Mouse (Mus musculus): Measurements from ENCODE around the gene Tube1.
A peak's percentile ranks its signal among the peaks of the same experiment; 100 is the strongest.

Tube1 gene

DNA sequence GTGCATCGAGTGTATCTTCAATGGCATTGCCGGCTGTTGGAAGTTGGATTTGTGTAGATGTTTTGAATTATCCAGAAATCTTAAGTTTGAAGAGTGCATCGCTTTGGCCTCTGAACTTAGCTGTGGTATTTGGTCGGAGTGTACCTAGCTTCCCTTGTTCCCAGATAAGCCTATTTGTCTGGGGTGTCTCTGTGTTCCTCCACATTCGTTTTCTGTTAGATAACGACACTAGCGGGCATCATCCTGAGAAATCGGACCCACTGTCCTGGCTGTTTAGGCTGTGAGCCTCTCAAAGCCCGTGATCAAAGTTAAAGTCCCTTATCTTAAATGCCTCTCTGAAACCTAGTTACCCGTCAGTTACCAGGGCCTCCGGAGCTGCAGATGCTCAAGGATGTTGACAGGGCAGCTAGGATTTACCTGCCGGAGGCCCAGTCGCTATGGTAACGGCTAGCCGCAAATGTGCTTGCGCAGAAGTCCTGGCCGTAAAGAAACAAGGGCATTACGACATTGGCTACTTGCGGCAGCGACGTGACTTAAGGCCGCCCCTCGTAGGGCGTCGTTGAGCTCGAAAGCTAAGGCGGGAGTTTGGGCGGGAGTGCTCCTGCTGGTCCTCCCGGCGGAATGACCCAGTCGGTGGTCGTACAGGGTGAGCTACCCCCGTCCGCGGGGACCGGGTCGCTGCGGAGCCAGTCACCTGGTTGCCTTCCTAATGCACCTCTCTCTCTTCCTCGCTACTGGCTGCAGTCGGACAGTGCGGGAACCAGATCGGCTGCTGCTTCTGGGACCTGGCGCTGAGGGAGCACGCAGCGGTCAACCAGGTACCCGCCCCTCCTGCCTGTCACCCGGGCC, at the start of gene Tube1, which contains the start of gene Fam229b:
TSS of gene Tube1 (plus strand) at position 515 of the 849 bp plus-strand sequence.
TSS of gene Fam229b (minus strand) at position 453 of the 849 bp plus-strand sequence.
- peak; percentile 94 for DNase-seq

DNA sequence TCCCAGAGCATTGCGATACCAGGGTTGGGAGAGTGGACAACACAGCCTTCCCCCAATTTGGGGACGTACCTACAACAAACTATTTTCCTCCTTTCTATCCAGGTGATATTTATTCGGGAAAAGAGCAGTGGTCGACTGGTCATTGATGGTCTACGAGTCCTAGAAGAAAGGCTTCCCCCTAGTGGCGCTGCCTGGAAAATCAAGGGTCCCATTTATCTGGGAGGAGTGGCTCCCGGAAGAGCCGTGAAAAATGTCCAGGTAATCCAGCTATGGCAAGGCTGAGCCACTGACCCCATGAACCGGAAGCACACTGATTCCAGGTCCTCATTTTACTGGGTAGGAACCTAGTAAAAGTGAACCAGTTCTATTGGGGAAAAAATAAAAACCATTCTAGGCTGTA, 36.8 kb upstream of the Tube1 start:
- DNase-seq, result peak; percentile 60

DNA sequence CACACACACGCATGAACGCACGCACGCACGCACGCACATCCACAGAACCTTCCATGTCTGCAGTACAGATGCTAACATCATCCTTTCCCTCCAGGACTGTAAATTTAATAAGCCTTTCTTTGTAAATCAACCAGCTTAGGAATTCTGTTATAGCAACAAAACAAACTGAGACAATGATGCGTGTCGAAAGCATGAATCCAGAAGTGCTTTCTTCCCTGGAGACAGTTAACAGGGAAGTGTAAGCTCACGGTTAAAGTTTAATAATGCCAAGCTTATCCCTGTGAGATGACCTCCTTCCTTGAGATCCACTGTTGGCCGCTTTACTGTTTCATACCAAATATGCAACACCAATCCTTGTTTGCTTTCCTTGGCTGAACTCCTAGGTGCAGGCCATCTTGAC, 35.0 kb upstream of the Tube1 start:
- no peak for DNase-seq

DNA sequence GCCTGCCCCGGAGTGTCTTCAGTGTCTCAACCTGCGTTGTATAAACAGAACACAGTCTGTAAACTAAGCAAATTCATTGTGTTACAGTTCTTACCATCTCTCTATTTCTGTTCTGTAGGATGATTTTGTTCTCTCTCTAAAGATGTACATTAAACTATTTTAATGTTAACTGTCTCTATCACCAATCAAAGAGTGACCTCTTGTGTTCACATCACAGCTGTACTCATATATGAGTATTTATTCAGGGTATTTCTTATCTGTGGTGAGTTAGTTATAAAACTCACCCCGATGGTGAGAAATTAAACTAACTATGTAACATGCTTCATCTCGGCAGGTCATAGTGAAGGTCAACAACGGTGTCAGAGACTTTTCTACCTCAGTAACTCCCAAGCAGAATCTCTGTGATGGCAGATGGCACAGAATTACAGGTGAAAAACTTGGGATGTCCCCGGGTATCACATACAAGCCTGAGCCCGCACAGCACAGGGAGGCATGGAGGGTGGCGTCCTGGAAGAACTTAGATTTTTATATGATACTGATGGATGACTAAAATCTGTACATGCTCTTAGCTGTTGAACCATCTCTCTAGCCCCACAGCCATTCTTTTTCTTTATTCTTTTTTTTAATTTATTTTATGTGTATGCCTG, 28.9 kb upstream of the Tube1 start:
- no peak for DNase-seq

DNA sequence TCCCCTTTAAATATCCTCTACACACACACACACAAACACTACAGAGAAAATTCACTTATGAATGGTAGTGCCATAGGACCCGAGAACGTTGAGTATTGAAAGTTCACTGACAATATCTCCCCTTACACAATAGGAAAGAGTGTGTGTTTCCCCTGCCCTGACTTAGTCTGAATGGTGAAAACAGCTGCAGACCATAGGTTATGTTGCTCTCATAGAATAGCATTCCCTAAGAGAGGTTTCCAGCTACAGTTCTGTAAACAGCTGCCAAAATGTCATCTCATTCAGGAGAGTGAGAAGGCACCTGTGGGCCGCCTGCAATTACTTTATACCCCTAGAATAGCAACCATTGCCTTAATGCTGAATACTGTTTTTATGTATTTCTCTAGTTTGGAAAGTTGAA, 27.4 kb upstream of the Tube1 start:
- no peak for DNase-seq

DNA sequence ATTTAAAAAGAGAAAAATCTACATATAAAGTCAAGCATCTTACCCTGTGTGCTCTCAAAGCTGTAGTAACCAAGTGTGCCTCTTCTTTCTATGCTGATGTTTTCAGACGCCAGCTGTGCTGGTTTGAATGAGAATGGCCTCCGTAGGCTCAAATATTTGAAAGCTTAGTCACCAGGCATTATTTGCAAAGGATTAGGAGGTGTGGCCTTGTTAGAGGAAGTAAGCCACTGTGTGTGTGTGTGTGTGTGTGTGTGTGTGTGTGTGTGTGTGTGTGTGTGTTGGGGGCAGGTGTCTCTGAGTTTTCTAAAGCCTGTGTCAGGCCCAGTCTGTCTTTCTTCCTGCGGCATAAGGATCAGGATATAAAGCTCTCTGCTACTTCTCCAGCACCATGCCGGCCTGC, 26.8 kb upstream of the Tube1 start:
- no peak for DNase-seq

DNA sequence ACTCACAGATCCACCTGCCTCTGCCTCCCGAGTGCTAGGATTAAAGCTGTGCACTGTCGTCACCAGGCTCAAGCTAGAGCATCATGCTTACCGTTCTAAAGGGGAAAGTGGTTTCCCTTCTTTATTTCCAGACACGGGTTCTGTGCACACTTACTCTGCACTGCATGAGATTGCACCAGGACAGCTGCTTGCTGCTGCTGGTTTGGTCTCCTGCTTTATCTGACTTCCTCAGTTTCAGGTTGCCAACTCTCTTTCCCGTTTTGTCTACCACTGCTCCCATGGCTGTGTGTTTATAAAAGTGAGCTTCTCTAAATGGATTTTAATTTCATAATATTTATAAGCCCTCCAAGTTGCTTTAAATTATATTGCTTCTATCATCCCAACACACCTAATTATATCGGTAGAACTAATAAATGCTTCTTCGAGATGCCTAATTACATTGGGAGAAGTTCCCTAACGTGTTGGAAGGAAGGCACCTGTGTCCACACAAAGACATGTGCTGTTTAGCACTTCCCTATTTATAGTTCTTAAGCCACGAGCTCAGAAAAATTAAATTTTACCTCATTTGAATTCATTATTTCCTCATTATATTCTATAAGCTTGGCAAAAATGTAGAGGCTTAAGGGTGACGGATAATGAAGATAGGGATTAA, 24.8 kb upstream of the Tube1 start:
- no peak for DNase-seq

DNA sequence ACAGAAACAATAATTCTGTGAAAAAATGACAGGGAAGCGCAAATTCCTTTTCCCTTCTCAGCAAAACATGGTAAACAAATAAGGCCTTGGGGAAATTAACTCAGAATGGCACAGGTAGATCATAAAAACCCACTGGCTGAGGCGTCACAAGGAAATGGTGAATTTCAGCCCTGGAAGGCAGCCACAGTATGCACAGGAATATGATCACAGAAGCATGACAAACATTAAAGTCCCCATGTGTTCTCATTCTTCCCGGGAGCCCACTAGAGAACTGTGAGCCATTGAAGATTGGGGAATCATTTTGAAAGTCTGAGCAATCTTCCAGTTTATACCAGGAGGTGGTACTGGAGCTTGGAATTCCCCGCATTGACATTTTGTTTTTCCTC, 24.3 kb upstream of the Tube1 start:
- DNase-seq, result no peak

DNA sequence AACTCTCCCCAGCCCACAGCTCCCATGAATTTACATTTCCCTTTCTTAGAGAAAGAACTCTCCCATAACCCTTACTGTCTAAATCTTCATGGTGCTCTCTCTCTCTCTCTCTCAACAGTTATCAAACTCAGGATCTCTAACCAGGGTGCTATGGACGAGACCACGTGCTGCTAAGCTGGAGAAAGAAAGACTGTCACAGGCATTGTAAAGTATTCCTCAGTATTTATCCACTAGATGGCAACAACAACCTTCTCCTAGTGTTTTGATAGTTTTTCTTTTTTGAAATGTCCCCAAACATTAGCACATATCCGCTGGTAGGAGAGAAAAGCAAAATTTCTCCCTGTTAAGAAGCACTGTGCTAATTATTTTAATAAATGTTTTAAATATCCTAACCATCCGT, 12.4 kb upstream of the Tube1 start:
- no peak for DNase-seq

DNA sequence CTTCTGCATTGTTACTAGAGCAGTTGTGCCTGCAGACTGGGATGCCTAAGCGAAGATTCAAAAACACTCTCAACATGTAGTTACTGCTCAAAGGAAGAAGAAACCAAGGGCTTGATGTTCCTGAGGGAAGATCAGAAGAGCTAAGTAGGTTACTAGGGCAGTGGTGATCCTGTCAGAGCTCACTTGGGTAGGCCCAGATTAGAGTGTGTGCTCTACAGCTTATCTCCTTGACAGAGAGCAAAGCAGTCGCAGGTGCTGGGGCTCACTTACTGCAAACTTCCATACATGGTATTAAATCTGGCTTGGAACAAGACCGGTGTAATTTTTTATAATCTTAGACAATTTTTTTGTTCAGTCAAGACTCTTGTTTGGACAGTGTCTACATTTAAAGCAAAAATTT, 4.0 kb downstream of the Tube1 start:
- no peak for DNase-seq

DNA sequence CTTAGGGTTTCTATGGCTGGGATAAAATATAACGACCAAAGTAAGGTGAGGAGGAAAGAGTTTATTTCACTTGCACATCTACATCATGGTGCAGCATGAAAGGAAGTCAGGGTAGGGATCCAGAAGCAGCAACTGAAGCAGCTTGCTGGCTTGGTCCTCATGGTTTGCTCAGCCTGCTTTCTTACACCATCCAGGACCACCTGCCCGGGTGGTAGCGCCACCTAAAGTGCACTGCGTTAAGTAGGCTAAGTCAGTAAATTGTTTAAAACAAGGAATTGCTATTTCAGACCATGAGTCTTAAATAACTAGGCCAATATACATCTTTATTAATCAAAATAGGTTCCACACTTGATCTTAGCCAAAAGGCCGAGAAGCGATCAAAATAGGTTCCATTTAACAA, 5.0 kb downstream of the Tube1 start:
- DNase-seq, result no peak

DNA sequence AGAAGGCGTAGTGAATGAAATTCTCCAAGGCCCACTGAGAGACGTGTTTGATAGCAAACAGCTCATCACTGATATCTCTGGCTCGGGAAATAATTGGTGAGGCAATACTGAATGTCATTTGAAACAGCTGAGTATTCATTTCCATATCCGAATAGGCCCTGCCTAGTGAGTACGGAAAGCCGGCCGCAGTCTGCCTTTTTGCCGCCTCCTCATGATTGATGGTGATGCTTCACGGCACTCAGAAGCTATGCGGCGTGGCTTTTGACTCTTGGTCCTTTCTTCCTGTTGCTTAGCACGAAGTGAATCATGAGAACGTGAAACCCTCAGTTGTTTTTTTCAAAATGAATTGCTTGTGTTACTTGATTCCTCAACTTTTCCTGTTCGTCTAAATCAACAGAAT, 7.1 kb downstream of the Tube1 start:
- no peak for DNase-seq

DNA sequence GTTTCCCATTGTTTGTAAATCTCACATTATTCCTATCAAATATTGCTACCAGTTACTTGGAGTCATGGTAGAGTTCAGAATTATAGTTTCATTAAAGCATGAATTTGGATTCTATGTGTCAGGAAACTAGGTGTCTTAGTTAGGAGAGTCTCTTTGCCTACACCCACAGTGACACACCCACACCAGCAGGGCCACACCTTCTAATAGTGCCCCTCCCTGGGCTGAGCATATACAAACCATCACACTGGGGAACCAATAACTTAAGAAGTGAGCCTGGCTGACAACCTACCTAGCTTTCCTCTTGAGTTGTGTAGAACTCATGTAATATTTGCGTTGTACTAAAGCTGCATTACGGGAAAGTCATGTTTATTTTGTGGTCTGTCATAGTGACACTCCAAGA, 7.6 kb downstream of the Tube1 start:
- DNase-seq, result no peak

DNA sequence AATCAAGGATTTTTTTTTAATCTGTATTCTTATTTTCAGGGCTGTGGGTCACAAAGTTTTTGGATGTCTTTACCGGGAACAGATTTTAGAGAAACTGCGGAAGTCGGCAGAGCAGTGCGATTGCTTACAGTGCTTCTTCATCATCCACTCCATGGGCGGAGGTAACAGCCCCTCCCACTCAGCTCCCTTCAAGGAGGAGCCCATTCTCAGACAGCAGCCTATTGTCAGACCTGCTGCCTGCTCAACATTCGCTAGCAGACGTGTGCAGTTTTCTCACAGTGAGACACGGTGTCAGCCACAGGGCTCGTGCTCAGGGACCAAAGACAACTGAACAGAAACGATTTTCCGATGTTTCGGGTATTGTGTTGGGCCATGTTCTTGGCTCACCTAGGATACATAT, 8.4 kb downstream of the Tube1 start:
- DNase-seq, result no peak

DNA sequence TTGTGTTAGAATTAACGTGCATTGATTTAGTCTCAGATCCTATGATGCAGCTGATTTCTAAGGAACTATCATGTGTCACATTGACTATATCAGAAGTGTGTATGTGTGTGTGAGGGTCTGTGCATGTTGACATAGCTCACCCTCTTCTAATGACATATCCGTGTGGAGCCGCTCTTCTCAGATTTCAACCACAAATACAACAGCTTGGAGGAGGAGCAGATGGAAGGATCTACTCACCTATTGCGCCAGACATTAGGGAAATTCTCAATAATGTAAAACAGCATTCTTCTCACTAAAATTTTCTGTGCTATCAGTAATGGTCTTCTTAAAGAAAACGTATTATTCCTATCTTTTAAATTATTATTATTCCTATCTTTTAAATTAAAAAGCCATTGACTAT, 22.9 kb downstream of the Tube1 start:
- DNase-seq, result no peak

DNA sequence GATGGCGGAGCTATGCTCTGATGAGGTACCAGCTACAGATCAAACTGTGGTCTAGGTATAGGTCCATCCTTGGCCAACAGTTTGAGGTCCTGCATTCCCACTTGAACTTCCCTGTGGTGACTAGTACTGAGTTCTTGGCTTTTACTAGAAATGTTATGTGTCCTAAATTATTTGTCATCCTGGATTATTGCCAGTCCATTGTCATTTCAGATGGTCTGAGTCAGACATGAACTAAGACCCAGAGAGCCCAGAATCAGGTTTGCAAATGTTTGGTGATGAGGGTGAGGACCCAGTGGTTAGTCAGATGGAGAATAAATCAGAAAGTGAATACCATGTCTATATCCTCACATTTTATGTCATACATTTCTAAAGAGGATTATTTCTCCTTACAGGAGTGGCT, 23.5 kb downstream of the Tube1 start:
- no peak for DNase-seq

DNA sequence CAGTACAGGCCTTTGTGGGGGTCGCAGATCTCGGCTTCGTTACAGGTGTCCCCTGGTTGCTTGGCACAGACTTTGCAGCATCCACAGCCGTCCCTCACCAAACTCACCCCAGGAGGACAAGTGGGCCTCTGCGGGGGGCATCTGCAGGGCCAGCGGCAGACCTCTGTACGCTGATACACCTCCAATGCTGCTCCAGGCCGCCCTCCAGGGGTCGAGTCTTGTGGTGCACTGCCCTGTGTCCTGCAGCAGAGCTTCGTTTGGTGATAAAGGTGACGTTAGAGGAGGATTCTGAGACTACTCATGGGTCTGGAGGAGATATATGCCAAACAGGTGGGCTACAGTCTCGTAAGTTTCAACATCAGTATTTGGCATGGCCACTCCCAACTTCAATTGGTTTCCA, 24.5 kb downstream of the Tube1 start:
- DNase-seq, result no peak

DNA sequence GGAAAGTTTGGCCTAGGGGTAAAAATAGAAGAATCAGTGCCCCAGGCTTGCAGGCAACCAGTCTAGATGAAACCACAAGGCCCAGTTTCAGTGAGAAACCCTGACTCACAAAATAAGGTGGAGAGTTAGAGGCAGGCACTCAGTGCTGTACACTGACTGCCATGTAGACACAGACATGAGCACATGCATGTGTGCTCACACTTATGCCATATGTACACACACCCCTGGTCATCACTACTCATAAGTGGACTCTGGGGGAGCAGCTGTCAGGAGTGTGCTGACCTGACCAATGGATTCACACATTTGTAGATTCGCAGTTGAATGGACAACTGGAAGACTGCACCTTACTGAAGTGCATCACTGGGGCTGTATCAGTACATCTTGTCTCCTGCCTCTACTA, 27.6 kb downstream of the Tube1 start:
- DNase-seq, result no peak

DNA sequence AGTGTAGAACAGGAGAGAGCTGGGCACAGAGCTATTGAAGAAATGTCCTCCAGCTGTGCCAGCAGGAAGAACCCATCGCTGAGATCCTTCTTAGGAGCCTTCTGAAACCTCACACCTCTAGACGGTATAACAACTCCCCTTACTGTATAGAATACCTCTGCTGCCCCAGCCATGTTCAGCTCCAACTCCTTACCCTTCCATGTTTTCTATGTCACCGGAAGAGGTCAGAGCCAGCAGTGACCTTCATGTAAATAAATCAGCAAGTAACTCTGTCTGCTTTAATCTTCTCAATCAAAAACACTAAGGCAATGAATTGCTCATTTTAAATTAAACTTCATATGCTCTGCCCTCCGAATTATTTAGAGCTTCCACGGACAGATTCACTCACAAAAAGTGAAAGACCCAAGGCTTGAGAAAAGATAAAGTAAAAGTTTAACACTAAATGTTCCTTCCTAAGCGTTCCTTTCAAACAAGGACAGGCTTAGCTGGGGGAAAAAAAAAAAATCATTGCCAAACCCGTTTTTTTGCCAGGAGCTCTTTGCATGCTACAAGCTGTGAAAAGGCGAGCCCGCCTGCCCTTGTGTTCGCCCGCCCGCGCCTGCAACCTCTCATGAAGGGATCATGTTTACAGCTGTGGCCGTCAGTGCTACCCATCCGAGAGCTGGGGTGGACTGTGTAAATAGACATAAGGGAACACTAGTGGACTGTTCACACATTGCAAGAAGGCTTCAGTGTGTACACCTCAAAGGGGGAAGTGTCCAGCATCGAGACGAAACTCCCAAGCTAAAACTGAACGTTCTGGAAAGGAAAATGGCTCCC, 29.1 kb downstream of the Tube1 start:
- DNase-seq, result peak; percentile 52

DNA sequence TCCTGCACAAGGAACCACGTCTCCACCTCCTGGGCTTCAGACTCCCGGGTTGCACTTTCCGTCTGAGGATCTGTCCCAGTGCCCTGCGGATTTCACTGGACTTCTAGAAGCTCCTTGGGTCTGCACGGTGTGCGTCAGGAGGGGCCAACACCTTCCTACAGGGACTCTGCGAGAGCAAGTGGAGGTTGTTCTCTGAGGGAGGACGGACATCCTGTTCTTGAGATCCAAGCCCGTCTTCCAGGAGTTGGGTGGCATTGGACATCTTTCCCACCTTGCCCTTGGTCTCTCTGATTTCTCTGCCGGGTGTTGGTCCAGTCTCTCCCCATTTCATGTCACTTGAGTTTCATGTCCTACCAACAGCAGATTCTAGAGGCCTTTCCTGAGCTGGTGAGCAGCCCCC, 29.9 kb downstream of the Tube1 start, which contains the start of gene Ccn6:
TSS of gene Ccn6 (minus strand) at position 101 of the 400 bp plus-strand sequence.
- DNase-seq, result no peak

DNA sequence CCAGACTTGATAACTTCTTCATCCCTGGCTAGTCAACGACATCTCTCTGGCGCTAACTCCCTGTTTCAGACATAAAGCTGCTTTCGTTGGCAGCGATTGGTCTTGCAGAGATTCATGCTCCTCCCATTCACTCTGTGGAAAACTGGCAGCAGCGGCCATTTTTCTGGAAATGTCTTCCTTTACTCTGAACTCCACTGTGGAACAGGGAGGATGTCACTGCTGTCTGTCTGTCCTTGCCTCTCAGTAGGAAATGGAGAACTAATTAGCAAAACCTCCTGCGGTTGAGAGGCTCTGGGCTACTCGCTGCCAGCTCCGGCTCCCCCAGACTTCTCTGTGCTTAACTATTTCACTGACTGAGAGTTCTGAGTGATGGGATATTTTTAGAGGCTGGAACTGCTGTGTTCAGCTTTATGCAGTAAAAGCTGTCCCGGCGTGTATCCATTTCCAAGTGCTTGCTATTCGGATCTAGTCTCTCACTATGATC, 31.9 kb downstream of the Tube1 start:
- DNase-seq, result peak; percentile 51

DNA sequence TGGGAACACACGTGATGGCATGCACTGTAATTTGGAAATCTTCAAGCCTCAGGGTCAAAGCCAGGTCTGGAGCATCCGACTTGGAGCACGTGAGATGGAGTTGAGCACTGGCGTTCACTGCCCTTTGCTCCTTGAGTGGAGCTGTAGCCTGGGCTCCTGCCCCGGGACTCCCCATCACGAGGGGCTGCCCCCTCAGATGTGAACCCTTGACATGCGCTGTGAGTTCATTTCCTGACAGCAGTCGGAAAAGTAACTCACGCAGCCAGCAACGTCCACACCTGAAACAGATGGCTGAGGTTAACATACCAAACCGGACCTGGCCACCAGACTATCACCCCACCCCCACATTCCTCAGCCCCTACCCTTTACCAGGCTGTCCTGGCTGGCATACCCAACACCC, 33.8 kb downstream of the Tube1 start:
- no peak for DNase-seq

DNA sequence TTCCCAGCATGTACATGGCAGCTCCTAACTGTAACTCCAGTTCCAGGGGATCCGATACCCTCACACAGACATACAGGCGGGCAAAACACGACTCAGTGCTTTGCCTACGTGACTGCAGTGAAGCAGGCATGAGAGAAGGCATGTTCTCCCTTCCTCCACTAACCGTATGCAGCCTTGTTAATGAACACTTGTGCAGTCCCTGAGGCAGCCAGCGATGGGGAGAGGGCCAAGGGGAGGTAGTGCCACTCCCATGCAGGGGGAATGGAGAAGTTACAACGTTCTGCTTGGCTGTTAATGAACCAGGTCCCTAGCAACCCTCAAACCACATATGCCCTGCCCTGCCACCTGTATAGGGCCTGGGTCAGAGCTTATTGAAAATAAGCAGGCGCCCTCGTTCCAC, 35.9 kb downstream of the Tube1 start:
- DNase-seq, result peak; percentile 19

All from kidney, postnatal 10 days (tissue).